Mouse (Mus musculus) cortical plate, adult 2 months (tissue): Measurements from ENCODE around the gene Cxxc4.

Source experiments
- CTCF ChIP-seq: fragments of 200-500 bp; IDR thresholded peaks from 2 replicates; pipeline ENCODE4 v1.5.1; 2011; ENCODE audit warnings: mild to moderate bottlenecking, control low read depth, low read length; ENCODE audit not compliant: insufficient read depth; ENCODE audit errors: extremely low read depth
- POLR2A ChIP-seq: fragments of 200-500 bp; IDR thresholded peaks from 2 replicates; pipeline ENCODE4 v1.6.1; 2011; ENCODE audit warnings: mild to moderate bottlenecking, low read length, control low read depth; ENCODE audit not compliant: insufficient read depth; ENCODE audit errors: extremely low read depth

DNA sequence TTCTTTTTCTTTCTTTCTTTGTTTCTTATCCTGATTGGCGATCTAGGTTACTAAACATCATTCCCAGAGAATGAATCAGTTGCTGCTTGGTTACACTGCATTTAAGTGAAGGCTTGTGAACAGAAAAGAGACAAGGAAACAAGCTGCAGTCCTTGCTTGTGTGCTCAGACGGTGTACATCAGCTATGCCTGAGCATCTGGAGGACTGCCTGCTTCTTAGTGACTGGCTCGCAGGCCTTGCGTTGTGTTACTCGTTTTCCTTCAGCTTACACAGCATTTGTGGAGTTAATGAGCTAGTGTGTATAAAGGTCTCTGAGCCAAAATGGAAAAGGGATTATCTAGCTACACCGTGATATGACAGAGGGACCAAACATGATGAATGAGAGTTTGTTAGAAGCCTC lies 58.9 kb downstream of the Cxxc4 start:
- TF ChIP-seq POLR2A (no peak), CTCF (no peak)
